Mouse (Mus musculus) liver, embryonic 11.5 days (tissue): ENCODE results near the gene Srms. TPM values are rescaled to one million over a fixed set of nuclear protein-coding genes. Genes with fewer than 3 reads are reported as not detected.

Source experiments
- ATAC-seq: fragments of 200-750 bp; cut with Nextera tagmentation; replicated peaks from 2 replicates; pipeline ENCODE4 v1.8.0; 2017; ENCODE audit warnings: moderate number of reproducible peaks, mild to moderate bottlenecking, moderate TSS enrichment, moderate library complexity; ENCODE audit not compliant: low FRiP score
- DNase-seq: peaks from one replicate; pipeline ENCODE4 v3.0.0-alpha.2; 2017; ENCODE audit warnings: low spot score
- H3K27ac ChIP-seq: fragments of 300-500 bp; sonication (generic); 2 replicates; pipeline ENCODE4 v1.5.1; 2014; ENCODE audit warnings: mild to moderate bottlenecking, low read depth, low read length, control low read depth
- H3K27me3 ChIP-seq: fragments of 300-500 bp; sonication (generic); replicated peaks from 2 replicates; pipeline ENCODE4 v1.6.1; 2014; ENCODE audit warnings: low read length, mixed read lengths; ENCODE audit not compliant: control insufficient read depth, insufficient read depth
- H3K36me3 ChIP-seq: fragments of 300-500 bp; sonication (generic); 2 replicates; pipeline ENCODE4 v1.6.1; 2014; ENCODE audit warnings: mild to moderate bottlenecking, low read length, moderate library complexity, mixed read lengths; ENCODE audit not compliant: control insufficient read depth, insufficient read depth
- H3K4me1 ChIP-seq: fragments of 300-500 bp; sonication (generic); replicated peaks from 2 replicates; pipeline ENCODE4 v1.6.1; 2014; ENCODE audit warnings: low read length, mixed read lengths; ENCODE audit not compliant: control insufficient read depth, insufficient read depth
- H3K4me2 ChIP-seq: fragments of 300-500 bp; sonication (generic); 2 replicates; pipeline ENCODE4 v1.6.1; 2014; ENCODE audit warnings: mild to moderate bottlenecking, control low read depth, moderate library complexity
- H3K4me3 ChIP-seq: fragments of 300-500 bp; sonication (generic); 2 replicates; pipeline ENCODE4 v1.5.1; 2014; ENCODE audit warnings: low read depth, low read length, control low read depth
- H3K9ac ChIP-seq: fragments of 300-500 bp; sonication (generic); 2 replicates; pipeline ENCODE4 v1.6.1; 2014; ENCODE audit warnings: low read depth, low read length, control low read depth
- H3K9me3 ChIP-seq: fragments of 300-500 bp; sonication (generic); 2 replicates; pipeline ENCODE4 v1.6.1; 2016; ENCODE audit warnings: low read length, inconsistent platforms, mixed read lengths; ENCODE audit not compliant: control insufficient read depth
- WGBS: fragments of 180-500 bp; shearing (Covaris S2); extraction: QIAGEN DNeasy Blood & Tissue Kit; methylation state at CpG from one replicate; pipeline ENCODE4 v1.1.7; 2014; 5-methylcytosine and 5-hydroxymethylcytosine counted together
- polyA plus RNA-seq: library from polyadenylated mRNA; unstranded; fragments of >200 nt; fragmentation: Nextera tagmentation; extraction: Ambion mirVana; gene quantifications from 2 replicates; pipeline ENCODE4 v1.2.1, GENCODE M21; 2014

Gene Srms
- 0.23 TPM in 1 of 2 replicates, not detected in the other for polyA plus RNA-seq

DNA sequence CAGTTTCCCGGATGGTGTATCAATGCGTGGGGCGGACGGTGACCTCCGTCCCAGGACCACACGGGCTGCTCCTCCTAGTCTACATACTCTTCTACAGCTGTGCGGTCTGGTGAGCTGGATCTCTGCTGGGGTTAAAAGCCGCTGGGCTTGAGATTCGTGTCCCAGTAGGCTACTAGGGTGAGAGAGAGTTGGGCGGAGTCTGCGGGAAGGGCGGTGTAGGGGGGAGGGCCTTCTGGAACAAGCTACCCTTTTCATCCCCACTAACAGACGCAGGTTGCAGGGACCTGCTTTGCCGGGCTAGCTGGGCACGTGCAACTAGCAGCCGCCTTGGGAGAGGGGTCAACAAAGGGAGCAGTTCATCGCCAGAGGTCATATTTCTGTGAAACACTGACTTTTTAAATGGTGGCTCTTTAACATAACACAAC, at the start of gene Srms:
TSS of gene Srms (minus strand) at position 165 of the 425 bp plus-strand sequence.
- H3K4me3 ChIP-seq, result peak within 1 kb of the TSS; percentile 31
- ATAC-seq (peak; percentile 72), DNase-seq (peak; percentile 51)
- H3K9ac ChIP-seq, result no peak within 1 kb of the TSS
- H3K27ac ChIP-seq, result no peak within 1 kb of the TSS
- 3% methylated on average over 17 of the region's 17 CpGs for WGBS
- H3K4me2 ChIP-seq, result peak within 1 kb of the TSS; percentile 58
- no peaks in the 10 kb centered on the region for H3K9me3 ChIP-seq
- H3K27me3 ChIP-seq, result peaks cover 45% of the 10 kb centered on the region
- peaks cover 6% of the 10 kb centered on the region; the same call in 1 of the 2 replicates for H3K4me1 ChIP-seq
- no peaks in the 10 kb centered on the region for H3K36me3 ChIP-seq

DNA sequence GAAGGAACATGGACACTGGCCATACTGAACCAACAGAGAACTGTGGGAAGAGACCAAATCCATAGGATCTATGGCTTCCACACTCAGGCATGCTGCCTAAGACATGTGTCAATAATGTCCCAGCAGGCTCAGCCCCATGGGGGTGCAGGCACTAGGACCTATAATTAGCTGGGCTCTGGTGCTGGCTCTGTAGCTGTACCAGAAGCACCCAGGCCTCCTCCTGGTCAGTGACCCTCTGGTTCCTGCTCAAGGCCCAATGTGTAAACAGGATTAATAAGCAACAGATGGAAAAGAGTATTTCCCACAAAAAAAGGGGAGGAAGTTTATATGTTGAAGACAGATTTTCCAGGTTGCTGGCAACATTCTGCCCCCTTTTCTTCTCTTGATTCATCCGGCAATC, 40.3 kb upstream of the Srms start:
- 93% methylated on average over 1 of the region's 1 CpGs for WGBS
- H3K4me1 ChIP-seq, result no peaks in the 10 kb centered on the region
- DNase-seq (no peak), ATAC-seq (no peak; the same call in 1 of the 2 replicates)
- peaks cover 29% of the 10 kb centered on the region for H3K36me3 ChIP-seq
- no peak overlapping the region for H3K4me2 ChIP-seq
- no peak overlapping the region for H3K4me3 ChIP-seq
- no peak overlapping the region for H3K27ac ChIP-seq
- no peaks in the 10 kb centered on the region for H3K9me3 ChIP-seq
- no peak overlapping the region for H3K9ac ChIP-seq
- no peaks in the 10 kb centered on the region for H3K27me3 ChIP-seq

GRCm38 (mm10) chr2:181251841-181252240, 38.9 kb upstream of the Srms start:
- H3K36me3 ChIP-seq, result peaks cover 29% of the 10 kb centered on the region
- H3K27ac ChIP-seq, result no peak overlapping the region
- H3K27me3 ChIP-seq, result no peaks in the 10 kb centered on the region
- WGBS, result 86% methylated on average over 1 of the region's 1 CpGs
- no peaks in the 10 kb centered on the region for H3K4me1 ChIP-seq
- no peak overlapping the region for H3K4me2 ChIP-seq
- ATAC-seq (no peak), DNase-seq (no peak)
- H3K9ac ChIP-seq, result no peak overlapping the region
- no peak overlapping the region for H3K4me3 ChIP-seq
- H3K9me3 ChIP-seq, result no peaks in the 10 kb centered on the region

DNA sequence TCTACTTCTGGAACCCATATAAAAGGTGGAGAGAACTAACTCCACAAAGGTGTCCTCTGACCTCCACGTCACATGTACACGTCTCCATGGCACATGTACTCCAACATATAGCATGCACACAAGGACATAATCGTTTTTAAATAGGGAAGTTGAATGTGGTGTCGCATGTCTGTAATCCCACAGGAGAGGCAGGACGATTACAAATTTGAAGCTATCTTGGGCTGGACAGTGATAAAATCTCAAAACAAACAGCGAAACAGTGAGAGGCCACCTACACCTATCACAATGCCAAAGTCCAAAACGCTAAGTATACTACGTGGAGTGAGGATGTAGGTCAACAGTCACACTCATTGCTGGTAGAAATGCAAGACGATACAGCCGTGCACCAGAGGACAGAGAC, 36.2 kb upstream of the Srms start:
- DNase-seq (no peak), ATAC-seq (0 out of 2 replicates have a peak, but pooled peaks have one; percentile 29)
- Histone ChIP-seq H3K4me1 (no peaks in the 10 kb centered on the region), H3K9ac (no peak overlapping the region), H3K27ac (no peak overlapping the region), H3K27me3 (no peaks in the 10 kb centered on the region), H3K4me2 (0 out of 2 replicates have a peak overlapping the region, but pooled peaks have one; percentile 4), H3K4me3 (no peak overlapping the region), H3K9me3 (no peaks in the 10 kb centered on the region), H3K36me3 (peaks cover 16% of the 10 kb centered on the region)
- 74% methylated on average over 10 of the region's 10 CpGs for WGBS

DNA sequence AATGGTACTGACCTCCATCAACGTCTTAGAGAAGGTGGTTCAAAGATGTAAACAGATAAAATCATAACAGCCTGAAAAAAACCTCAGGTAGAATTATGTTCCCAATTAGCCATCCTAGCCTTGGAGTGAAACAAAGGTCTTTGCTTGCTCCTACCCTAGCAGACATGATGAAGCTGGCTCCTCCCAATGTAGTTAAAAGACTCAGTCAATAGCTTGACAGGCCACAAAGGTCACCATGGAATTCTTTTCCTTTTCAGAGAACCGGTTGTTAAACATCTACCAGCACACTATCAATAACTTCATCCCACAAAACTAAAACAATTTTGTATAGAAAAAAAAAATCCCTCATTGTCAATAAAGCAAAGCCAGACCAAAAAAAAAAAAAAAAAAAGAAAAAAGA, 32.0 kb upstream of the Srms start:
- 35% methylated on average over 2 of the region's 2 CpGs for WGBS
- DNase-seq, result no peak
- Histone ChIP-seq H3K4me1 (peaks cover 9% of the 10 kb centered on the region), H3K4me2 (no peak overlapping the region), H3K36me3 (no peaks in the 10 kb centered on the region), H3K27me3 (no peaks in the 10 kb centered on the region), H3K9me3 (no peaks in the 10 kb centered on the region), H3K9ac (no peak overlapping the region), H3K4me3 (no peak overlapping the region), H3K27ac (no peak overlapping the region)
- no peak for ATAC-seq

DNA sequence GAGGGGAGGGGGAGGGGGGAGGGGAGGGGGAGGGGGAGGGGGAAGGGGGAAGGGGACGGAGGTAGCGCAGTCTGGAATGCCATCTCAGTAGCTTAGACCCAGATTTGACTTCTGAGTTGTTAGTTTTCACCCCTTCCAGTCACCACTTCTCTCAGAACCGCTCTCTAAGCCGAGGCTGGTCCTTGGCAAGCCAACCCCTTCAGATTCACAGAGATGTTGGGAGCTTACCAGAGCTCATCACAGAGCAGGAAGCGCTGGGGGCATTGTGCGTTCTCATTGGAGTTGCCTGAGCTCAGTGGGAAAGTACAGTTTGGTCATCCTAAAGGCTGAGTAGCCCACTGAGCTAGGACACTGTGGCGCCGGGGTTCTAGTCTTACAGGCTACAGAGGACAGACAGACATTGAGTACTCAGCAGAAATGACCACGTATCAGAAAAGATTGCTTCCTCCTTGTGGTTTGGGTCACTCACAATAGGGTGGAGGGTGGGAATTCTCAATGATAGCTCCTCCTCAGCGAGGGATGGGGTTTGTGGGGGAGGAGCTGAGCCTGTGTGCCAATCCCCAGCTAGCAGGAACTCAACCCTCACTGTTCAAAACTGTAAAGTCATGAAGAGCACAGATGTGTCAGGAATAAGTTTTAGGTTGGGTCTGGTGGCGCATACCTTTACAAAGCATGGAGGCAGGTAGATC, 30.9 kb upstream of the Srms start:
- Histone ChIP-seq H3K4me1 (peaks cover 9% of the 10 kb centered on the region), H3K9ac (no peak overlapping the region; the same call in 1 of the 2 replicates), H3K9me3 (no peaks in the 10 kb centered on the region), H3K4me3 (0 out of 2 replicates have a peak overlapping the region, but pooled peaks have one; percentile 17), H3K36me3 (no peaks in the 10 kb centered on the region), H3K4me2 (peak overlapping the region; percentile 43), H3K27me3 (no peaks in the 10 kb centered on the region), H3K27ac (0 out of 2 replicates have a peak overlapping the region, but pooled peaks have one; percentile 25)
- peak; percentile 46; the same call in 1 of the 2 replicates for ATAC-seq
- 21% methylated on average over 11 of the region's 11 CpGs for WGBS
- DNase-seq, result no peak

GRCm38 (mm10) chr2:181242314-181242665, 29.3 kb upstream of the Srms start:
- Histone ChIP-seq H3K9ac (peak overlapping the region; percentile 80; the same call in 1 of the 2 replicates), H3K9me3 (no peaks in the 10 kb centered on the region), H3K4me1 (peaks cover 9% of the 10 kb centered on the region), H3K4me2 (peak overlapping the region; percentile 81), H3K4me3 (peak overlapping the region; percentile 69), H3K36me3 (no peaks in the 10 kb centered on the region), H3K27ac (no peak overlapping the region), H3K27me3 (no peaks in the 10 kb centered on the region)
- ATAC-seq, result peak; percentile 15; the same call in 1 of the 2 replicates
- no peak for DNase-seq
- WGBS, result 62% methylated on average over 3 of the region's 3 CpGs

DNA sequence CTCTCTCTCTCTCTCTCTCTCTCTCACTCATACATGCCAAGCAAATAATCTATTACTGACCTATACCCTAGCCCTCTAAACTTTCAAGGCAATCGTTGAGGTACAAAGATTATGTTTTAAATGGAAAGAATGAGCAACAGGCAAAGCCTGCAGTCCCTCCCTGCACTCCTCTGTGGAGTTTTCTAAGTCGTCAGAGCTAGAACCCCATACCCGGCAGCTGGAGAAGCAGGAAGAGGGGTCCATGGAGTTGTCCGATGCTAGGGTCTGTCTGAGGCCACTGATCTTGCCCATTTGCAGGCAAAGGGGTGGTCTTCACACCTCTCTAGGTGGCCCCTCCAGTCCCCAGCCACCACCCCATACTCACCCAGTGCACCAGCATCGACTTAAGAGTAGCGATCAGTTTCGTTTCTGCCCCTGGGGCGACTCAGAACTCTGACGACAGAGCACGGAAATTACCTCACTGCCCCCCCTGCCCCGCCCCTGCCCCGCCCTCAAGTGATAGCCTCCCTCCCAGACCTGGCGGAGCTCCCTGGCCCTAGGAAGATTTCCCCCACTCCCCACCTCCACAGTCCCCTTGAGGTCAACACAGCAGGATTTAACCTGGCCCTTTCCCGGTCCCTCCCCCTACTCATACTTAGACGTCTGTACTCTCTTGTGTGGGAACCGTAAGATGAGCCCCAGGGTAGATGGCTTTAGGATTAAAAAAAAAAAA, 28.8 kb upstream of the Srms start, which contains the start of gene Helz2:
TSS of gene Helz2 (minus strand) at position 426 of the 712 bp plus-strand sequence.
- peak; percentile 64 for DNase-seq
- no peaks in the 10 kb centered on the region for H3K9me3 ChIP-seq
- peak within 1 kb of the TSS; percentile 81 for H3K4me2 ChIP-seq
- H3K4me3 ChIP-seq, result peak within 1 kb of the TSS; percentile 69
- no peaks in the 10 kb centered on the region for H3K36me3 ChIP-seq
- ATAC-seq, result peak; percentile 83
- H3K4me1 ChIP-seq, result peaks cover 9% of the 10 kb centered on the region
- H3K27me3 ChIP-seq, result no peaks in the 10 kb centered on the region
- 9% methylated on average over 16 of the region's 16 CpGs for WGBS
- H3K9ac ChIP-seq, result peak within 1 kb of the TSS; percentile 80
- H3K27ac ChIP-seq, result no peak within 1 kb of the TSS
